Mouse (Mus musculus) forebrain, embryonic 11.5 days (tissue): ENCODE measurements around the gene Zmiz1. TPM values are rescaled to one million over a fixed set of nuclear protein-coding genes. Genes with fewer than 3 reads are reported as not detected.
A peak's percentile ranks its signal among the peaks of the same experiment; 100 is the strongest.

Experiments
- ATAC-seq: fragments of 200-750 bp; cut with Nextera tagmentation; replicated peaks from 2 replicates; pipeline ENCODE4 v1.8.0; 2017; ENCODE audit warnings: moderate TSS enrichment; ENCODE audit not compliant: low FRiP score
- DNase-seq: peaks from one replicate; pipeline ENCODE4 v3.0.0-alpha.2; 2017; ENCODE audit warnings: low spot score
- H3K27ac ChIP-seq: fragments of 300-500 bp; sonication (generic); 2 replicates; pipeline ENCODE4 v1.5.1; 2014; ENCODE audit warnings: low read depth, low read length
- H3K27me3 ChIP-seq: fragments of 300-500 bp; sonication (generic); 2 replicates; pipeline ENCODE4 v1.6.1; 2014; ENCODE audit warnings: mild to moderate bottlenecking, low read length, mixed read lengths; ENCODE audit not compliant: control insufficient read depth, insufficient read depth
- H3K36me3 ChIP-seq: fragments of 300-500 bp; sonication (generic); 2 replicates; pipeline ENCODE4 v1.6.1; 2014; ENCODE audit warnings: mild to moderate bottlenecking, low read length, moderate library complexity, mixed read lengths; ENCODE audit not compliant: control insufficient read depth, insufficient read depth
- H3K4me1 ChIP-seq: fragments of 300-500 bp; sonication (generic); replicated peaks from 2 replicates; pipeline ENCODE4 v1.6.1; 2014; ENCODE audit warnings: low read length, mixed read lengths; ENCODE audit not compliant: control insufficient read depth, insufficient read depth
- H3K4me2 ChIP-seq: fragments of 300-500 bp; sonication (generic); 2 replicates; pipeline ENCODE4 v1.6.1; 2014; ENCODE audit warnings: low read depth, mild to moderate bottlenecking, low read length, moderate library complexity, mixed read lengths; ENCODE audit not compliant: severe bottlenecking
- H3K4me3 ChIP-seq: fragments of 300-500 bp; sonication (generic); 2 replicates; pipeline ENCODE4 v1.5.1; 2014; ENCODE audit warnings: low read depth, low read length
- H3K9ac ChIP-seq: fragments of 300-500 bp; sonication (generic); 2 replicates; pipeline ENCODE4 v1.6.1; 2014; ENCODE audit warnings: low read length
- H3K9me3 ChIP-seq: fragments of 300-500 bp; sonication (generic); 2 replicates; pipeline ENCODE4 v1.6.1; 2016; ENCODE audit warnings: low read length, mixed read lengths; ENCODE audit not compliant: control insufficient read depth
- WGBS: fragments of 180-500 bp; shearing (Covaris S2); extraction: QIAGEN DNeasy Blood & Tissue Kit; methylation state at CpG from one replicate; pipeline ENCODE4 v1.1.7; 2014; 5-methylcytosine and 5-hydroxymethylcytosine counted together
- polyA plus RNA-seq: library from polyadenylated mRNA; unstranded; fragments of >200 nt; fragmentation: Nextera tagmentation; extraction: Ambion mirVana; gene quantifications from 2 replicates; pipeline ENCODE4 v1.2.1, GENCODE M21; 2014

Gene Zmiz1
- polyA plus RNA-seq, 1 experiment from 2014 or later: 71.2 TPM

DNA sequence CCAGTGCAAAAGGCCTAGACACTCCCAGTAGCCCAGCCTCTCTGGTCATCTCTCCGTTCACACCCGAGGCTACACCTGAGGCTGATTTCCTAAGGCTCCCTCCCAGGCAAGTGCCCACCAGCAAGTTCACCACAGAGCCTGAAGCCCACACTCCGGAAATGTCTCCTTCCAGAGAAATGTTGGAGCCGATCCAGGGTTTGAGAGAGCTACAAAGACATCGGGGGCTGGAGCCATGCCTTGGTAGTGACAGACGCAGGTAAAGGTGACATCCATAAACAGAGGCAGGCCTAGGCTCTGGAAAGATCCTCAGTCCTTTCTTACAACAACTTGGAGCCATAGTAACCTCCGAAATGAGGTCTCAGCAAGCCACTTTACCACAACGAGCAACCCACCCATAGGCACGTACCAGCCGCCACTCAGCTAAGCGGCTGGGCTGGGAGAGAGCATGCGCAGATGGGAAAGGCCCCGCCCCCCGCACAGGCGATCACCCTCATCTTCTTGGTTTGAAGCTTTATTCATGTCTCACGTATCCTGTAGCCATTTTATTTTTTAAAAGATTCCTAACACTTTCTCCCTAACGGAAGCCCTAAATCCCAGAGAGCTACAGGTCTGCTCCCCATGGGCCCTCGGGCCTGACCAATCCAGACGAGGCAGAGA lies 206.5 kb downstream of the Zmiz1 start:
- no peak overlapping the region for H3K4me2 ChIP-seq
- no peaks in the 10 kb centered on the region for H3K4me1 ChIP-seq
- no peak overlapping the region for H3K27ac ChIP-seq
- no peak overlapping the region for H3K4me3 ChIP-seq
- no peaks in the 10 kb centered on the region for H3K27me3 ChIP-seq
- WGBS: 73% methylated on average over 19 of the region's 19 CpGs
- H3K9ac ChIP-seq: no peak overlapping the region
- H3K36me3 ChIP-seq: peaks cover 14% of the 10 kb centered on the region
- no peaks in the 10 kb centered on the region for H3K9me3 ChIP-seq
- DNase-seq (no peak), ATAC-seq (no peak)

DNA sequence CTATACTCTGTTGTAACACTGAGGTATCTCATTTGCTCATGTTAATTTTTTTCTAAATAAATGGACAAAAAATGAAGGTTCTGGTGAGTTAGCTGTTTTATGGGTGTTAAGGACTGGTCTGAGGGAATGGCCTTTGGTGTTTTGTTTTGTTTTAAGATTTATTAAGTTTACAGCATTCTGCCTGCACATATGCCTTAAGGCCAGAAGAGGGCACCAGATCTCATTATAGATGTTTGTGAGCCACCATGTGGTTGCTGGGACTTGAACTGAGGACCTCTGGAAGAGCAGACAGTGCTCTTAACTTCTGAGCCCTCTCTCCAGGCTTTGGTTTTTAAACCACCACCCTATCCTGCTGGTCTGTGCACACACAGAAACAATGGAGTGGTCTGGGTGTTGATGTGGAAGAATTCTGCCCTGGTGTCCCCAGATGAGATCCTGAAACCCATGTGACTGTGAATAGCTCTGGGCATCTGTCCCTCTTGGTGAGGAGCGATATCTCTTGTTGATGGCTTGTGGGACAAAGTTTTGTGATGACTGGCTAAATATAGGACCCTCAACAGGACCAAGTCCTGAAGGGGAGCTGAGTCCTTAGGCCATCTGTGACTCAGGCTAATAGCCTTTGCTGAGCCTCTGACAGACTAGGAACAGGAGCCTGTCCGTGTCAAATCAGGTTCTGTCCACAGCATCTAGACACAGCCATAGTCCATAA lies 207.8 kb downstream of the Zmiz1 start:
- Histone ChIP-seq H3K4me1 (no peaks in the 10 kb centered on the region), H3K36me3 (peaks cover 14% of the 10 kb centered on the region), H3K27ac (no peak overlapping the region), H3K27me3 (no peaks in the 10 kb centered on the region), H3K4me2 (no peak overlapping the region), H3K9ac (no peak overlapping the region), H3K4me3 (no peak overlapping the region), H3K9me3 (no peaks in the 10 kb centered on the region)
- no peak for ATAC-seq
- WGBS: 95% methylated on average over 2 of the region's 2 CpGs
- DNase-seq: no peak

DNA sequence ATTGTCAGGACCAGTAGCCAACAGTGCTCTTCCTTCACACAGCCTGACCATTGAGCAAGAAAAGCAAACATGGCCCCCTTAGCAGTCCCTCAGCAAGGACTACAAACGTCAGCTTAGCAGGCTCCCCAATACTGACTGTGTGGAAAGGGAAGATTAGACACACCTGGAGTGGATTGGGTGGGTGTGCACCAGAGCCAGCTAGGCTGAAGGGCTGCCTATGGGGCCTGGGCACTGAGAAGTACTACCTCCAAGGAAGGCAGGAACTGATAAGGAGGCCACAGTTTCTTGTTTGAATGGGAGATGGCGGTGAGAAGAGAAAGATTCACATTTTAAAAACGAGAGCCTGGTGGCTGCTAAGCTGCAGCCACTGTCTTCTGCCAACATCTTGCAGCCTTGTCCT lies 208.6 kb downstream of the Zmiz1 start:
- Histone ChIP-seq H3K36me3 (peaks cover 12% of the 10 kb centered on the region), H3K4me2 (no peak overlapping the region), H3K4me1 (no peaks in the 10 kb centered on the region), H3K9me3 (no peaks in the 10 kb centered on the region), H3K27me3 (no peaks in the 10 kb centered on the region), H3K27ac (no peak overlapping the region), H3K4me3 (no peak overlapping the region), H3K9ac (no peak overlapping the region)
- ATAC-seq (no peak), DNase-seq (no peak)
- WGBS: 88% methylated on average over 3 of the region's 3 CpGs

DNA sequence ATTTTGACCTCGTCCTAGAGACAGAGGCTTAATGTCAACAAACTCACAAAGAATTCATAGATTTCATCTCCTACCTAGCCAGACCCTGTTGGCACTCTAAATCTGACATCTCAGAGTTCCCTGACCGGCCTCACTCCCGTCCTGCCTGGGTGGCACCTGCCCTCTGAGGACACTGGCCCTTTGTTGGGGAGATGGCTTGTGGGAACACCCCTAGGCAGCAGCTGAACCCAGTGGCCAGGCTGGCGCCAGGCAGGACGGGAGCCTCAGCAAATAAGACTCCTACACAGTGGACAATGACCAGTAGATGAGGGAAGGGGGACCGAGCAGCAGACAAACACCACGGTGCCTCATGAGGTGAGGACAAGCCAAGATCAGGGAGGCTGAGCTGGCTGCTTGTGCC lies 220.6 kb downstream of the Zmiz1 start:
- no peak for ATAC-seq
- H3K27me3 ChIP-seq: no peaks in the 10 kb centered on the region
- no peak overlapping the region for H3K27ac ChIP-seq
- H3K9me3 ChIP-seq: no peaks in the 10 kb centered on the region
- no peak overlapping the region for H3K4me2 ChIP-seq
- DNase-seq: no peak
- WGBS: 66% methylated on average over 7 of the region's 7 CpGs
- no peaks in the 10 kb centered on the region for H3K4me1 ChIP-seq
- no peaks in the 10 kb centered on the region for H3K36me3 ChIP-seq
- H3K4me3 ChIP-seq: no peak overlapping the region
- H3K9ac ChIP-seq: no peak overlapping the region

DNA sequence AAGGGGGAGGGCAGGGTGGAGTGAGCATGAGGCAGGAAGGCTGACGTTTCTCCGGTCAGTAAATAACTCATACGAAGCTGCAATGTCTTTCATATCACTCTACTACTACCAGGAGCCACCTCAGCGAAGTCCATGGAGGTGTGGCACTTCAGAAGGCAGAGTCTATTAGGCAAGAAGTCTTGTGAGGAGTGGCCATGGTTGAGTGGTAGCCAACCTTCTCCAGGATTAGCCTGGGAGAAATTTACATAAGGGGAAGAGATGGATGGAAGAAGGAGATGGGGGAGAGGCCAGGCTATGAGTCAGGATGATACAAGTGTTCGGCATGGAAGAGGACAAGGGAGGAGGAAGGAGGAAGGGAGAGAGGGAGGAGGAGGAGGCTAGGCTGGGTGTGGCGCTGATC lies 223.0 kb downstream of the Zmiz1 start:
- 82% methylated on average over 6 of the region's 6 CpGs for WGBS
- H3K27me3 ChIP-seq: no peaks in the 10 kb centered on the region
- DNase-seq: no peak
- no peak for ATAC-seq
- H3K4me3 ChIP-seq: no peak overlapping the region
- H3K36me3 ChIP-seq: no peaks in the 10 kb centered on the region
- no peak overlapping the region for H3K9ac ChIP-seq
- no peak overlapping the region for H3K27ac ChIP-seq
- no peaks in the 10 kb centered on the region for H3K9me3 ChIP-seq
- no peak overlapping the region for H3K4me2 ChIP-seq
- H3K4me1 ChIP-seq: no peaks in the 10 kb centered on the region

DNA sequence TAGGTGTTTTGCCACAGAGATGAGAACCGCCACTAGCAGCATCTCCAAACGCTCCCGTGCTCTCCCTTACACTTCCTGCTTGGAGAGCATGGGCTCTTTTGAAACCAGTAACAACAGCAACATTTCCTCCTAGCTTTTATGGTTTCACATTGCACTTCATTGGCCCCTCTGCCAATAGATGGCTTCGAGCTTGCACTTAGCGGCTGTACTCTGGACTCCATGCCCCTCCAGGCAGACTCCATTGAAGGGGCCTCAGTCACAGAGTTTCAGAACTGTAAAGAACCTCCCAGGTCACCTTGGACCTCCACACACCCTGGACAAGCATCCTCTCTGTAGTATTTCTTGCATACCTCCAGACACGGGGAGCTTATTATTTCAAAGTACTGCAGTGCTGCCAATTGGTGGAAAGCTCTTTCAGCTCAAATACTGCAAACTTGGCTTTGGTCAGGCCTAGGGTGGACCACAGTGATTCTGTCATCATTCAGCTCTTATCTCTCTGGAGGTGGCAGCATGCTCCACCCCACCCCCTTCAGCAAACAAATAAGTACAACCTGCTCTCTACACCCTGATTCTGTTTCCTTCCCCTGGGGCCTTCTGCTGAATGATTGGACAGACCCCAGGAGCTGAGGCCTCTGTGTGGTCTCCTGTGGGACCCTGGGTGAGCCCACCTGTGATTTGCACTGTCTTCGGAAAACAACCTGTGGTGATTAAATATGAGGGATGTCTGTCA lies 227.4 kb downstream of the Zmiz1 start:
- no peak overlapping the region for H3K9ac ChIP-seq
- no peaks in the 10 kb centered on the region for H3K36me3 ChIP-seq
- WGBS: 90% methylated on average over 7 of the region's 7 CpGs
- H3K4me3 ChIP-seq: no peak overlapping the region
- H3K27ac ChIP-seq: no peak overlapping the region
- H3K4me2 ChIP-seq: no peak overlapping the region
- DNase-seq (no peak), ATAC-seq (no peak)
- no peaks in the 10 kb centered on the region for H3K9me3 ChIP-seq
- no peaks in the 10 kb centered on the region for H3K27me3 ChIP-seq
- H3K4me1 ChIP-seq: no peaks in the 10 kb centered on the region

DNA sequence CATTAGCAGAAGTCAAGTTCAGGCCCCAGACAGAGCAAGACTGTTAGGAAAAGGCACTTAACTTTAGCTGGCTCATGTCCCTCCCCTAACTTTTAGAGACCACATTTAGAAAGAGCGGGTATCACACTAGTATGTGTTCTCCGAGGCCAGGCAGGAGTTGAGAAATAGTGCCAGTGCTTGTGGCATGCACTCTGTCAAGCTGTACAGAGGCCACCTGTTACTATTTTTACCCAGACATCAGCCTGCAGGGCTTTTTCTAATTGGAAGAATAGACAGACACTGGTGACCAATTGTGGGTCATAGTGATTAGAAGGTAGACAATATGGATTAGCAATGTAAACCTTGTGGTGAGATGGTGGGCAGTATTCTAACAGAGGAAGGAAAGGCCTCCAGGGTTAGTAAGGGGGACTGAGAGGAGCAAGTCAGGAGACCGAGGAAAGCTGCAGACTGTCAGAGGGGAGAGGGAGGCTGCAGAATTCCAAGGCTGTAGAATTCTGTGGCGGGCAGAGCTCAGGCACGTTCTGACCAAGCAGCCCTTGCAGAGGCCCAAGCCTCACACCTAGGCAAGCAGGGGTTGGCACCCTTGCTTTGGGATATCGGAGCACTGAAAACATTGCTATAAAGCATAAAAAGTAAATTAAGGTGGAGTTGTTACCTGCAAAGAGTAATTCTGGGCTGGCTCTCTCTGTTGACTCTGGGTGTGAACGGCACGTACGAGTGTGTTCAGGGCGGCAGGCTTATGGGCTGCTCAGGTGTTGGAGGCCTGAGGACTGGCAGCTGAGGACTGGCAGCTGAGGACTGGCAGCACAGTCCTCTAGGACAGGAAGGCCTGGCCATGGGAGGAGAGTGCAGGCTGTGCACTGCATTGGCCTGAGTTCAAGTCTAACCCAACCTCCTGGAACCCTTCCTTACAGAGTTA lies 228.3 kb downstream of the Zmiz1 start:
- ATAC-seq (no peak), DNase-seq (no peak)
- H3K4me3 ChIP-seq: no peak overlapping the region
- WGBS: 84% methylated on average over 10 of the region's 10 CpGs
- no peak overlapping the region for H3K4me2 ChIP-seq
- no peaks in the 10 kb centered on the region for H3K36me3 ChIP-seq
- H3K4me1 ChIP-seq: no peaks in the 10 kb centered on the region
- no peak overlapping the region for H3K9ac ChIP-seq
- no peaks in the 10 kb centered on the region for H3K9me3 ChIP-seq
- H3K27ac ChIP-seq: no peak overlapping the region
- H3K27me3 ChIP-seq: no peaks in the 10 kb centered on the region

DNA sequence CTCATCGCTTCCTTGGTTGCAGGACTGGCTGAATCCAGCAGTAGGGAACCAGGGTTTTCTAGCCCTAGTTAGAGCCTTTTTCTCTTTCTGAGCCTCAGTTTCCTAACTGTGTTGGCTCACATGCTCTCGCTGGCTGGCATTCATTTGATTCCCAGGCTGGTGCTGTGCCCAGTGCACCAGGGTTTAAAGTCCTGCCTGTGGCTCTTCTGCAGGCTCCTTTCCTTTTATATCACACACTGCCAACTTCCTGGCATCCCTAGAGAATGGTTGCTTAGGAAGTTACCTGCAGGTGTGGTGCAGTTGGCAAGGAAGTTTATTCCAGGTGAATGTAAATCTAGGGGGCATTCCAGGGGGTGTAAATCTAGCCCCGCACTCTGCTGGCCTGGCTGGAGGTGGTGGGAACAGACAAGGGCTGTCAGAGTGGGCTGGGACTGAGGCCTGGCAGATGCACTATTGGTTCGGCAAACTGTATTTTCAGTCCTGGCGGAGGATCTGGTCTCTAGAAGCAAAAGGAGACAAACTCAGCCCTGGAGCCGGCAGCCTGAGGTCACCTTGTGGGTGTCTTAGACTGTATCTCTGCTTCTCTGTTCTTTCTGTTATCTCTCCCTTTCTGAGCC lies 234.4 kb downstream of the Zmiz1 start:
- peak overlapping the region; percentile 88; the same call in 1 of the 2 replicates for H3K4me3 ChIP-seq
- H3K4me2 ChIP-seq: peak overlapping the region; percentile 97; the same call in 1 of the 2 replicates
- H3K36me3 ChIP-seq: no peaks in the 10 kb centered on the region; the same call in 1 of the 2 replicates
- H3K27ac ChIP-seq: no peak overlapping the region
- H3K9me3 ChIP-seq: no peaks in the 10 kb centered on the region
- peaks cover 5% of the 10 kb centered on the region for H3K4me1 ChIP-seq
- no peaks in the 10 kb centered on the region for H3K27me3 ChIP-seq
- 79% methylated on average over 6 of the region's 6 CpGs for WGBS
- no peak overlapping the region for H3K9ac ChIP-seq
- DNase-seq: no peak
- peak; percentile 15; the same call in 1 of the 2 replicates for ATAC-seq
